Mouse (Mus musculus) kidney, adult 9 months (tissue): ENCODE data around the gene Trio.

Experiments used
- DNase-seq: peaks from one replicate; pipeline ENCODE4 v3.0.0; 2022

The Trio gene

DNA sequence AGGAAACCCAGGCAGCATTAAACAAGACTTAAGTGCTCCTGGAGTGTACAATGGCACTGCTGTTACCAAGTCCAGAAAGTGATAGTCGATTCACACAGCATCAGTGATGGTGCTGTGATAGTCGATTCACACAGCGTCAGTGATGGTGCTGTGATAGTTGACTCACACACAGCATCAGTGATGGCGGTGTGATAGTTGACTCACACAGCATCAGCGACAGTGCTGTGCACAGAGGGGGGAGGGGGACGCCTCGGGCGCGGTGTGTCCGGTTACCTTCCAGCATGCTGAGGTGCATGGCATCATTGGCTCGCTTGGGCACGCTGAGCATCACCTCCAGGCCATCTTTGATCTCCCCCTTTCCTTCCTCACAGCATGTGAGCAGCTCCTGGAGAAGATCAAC lies 200.3 kb downstream of the Trio start:
- DNase-seq = no peak

DNA sequence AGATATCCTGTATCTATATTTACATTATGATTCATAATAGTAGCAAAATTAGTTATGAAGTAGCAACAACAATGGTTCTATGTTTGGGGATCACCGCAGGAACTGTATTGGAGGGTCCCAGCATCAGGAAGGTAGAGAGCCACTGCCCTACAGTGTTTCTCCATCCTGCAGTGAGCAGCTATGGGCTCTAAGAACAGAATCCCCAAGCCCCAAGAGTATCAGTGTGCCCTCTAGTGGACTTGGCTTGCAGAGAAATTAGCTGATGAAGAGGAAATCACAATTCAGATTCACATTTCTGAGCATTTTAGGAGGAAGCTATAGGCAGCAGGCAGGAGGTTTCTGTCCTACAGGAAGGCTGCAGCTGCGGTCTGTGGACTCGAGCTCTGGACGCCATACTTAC lies 202.1 kb downstream of the Trio start:
- DNase-seq = peak; percentile 38

GRCm38 (mm10) chr15:27822461-27822860 lies 203.2 kb downstream of the Trio start:
- DNase-seq = peak; percentile 46

DNA sequence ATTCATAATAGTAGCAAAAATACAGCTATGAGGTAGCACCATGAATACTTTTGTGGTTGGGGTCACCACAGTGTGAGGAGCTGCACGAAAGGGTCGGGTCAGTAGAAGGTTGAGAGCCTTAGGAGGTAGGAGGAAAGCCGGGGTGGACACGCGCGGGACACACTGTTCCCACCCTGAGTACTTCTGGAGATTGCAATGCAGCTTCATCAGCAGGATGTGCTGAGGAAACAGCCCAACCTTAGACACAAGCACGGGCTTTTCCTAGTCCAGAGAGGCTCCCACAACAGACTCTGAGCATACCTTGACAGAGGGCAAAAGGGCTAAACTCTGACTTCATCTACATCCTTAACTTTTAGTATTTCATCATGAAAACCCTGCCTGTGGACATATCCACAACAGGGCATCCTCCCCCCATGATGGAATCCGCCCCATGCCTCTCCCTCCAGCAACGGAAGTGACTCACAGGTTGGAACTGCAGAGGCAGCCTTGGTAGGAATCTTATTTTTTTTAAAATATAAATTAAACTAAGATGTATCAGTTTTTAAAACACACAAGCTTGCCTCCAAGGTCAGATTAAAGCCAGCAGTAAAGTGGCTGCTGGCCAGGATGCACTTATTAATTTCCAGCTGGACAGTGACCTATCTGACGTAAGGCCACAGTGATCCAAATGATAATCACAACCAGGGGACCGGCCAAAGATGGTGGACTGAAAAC lies 203.8 kb downstream of the Trio start:
- DNase-seq = no peak

GRCm38 (mm10) chr15:27817096-27817495 lies 208.6 kb downstream of the Trio start:
- DNase-seq = no peak

GRCm38 (mm10) chr15:27814677-27815391 lies 210.8 kb downstream of the Trio start:
- DNase-seq = no peak

- DNase-seq = no peak
These were observed 214.7 kb downstream of the Trio start for GRCm38 (mm10) chr15:27810793-27811488.

- DNase-seq = no peak
These were observed 215.4 kb downstream of the Trio start for GRCm38 (mm10) chr15:27810262-27810661.

GRCm38 (mm10) chr15:27808596-27809276 lies 216.9 kb downstream of the Trio start:
- no peak for DNase-seq

- no peak for DNase-seq
These were observed 219.4 kb downstream of the Trio start for GRCm38 (mm10) chr15:27806219-27806618.

DNA sequence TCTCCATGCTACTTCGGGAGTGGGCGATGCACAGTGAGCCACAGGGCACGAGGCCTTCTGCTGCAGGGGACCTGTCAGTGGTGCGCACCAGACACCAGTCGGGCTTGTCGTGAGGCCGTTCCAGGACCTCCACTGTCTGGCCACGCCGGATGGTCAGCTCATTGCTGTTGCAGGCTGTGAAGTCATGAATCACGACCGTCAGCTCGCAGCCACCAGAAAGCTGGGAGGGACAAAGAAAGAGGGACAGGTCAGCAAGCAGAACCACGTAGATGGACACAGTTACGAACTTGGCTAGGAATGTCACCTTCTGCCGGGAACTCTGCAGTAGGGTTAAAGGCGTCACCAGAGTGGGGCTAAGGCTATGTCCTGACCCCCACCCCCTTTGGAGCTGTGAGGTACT lies 220.0 kb downstream of the Trio start:
- DNase-seq = no peak

- DNase-seq = no peak
These were observed 221.2 kb downstream of the Trio start for GRCm38 (mm10) chr15:27804447-27804846.

DNA sequence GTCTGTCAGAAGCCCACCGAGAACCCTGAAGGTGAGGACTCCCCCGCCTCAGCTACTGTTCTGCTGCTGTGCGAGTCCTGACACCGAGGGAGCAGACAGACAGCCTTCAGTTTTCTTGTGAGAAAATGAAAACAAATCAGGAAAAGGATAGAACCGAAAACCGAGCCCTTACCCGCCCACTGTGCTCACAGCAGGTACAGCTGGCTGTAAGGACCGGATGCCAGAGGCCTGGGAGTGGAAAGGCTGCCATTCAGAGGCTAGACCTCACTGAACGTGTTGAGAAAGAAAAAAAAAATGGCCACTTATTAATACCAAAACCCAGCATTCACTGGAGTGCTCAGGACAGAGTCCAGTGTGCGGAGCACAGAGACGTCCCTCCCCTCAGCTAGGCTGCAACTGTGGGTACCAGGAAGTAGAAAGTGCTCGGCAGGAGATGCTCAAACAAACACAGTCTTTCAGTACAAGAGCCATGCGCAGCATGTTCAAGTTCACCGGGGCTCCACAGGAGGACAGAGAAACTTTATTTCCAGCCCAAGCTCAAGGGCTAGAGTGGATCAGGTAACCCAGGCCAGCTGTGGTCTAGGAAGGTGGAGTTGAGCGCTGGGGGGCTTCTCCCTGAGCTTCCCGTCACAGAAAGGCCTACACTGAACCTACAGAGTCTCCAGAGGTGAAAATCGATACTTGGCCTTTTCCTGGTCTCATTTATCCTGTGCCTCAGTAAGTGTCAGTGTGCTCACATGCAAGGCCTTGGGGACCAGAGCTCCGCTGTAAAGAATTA lies 221.9 kb downstream of the Trio start:
- no peak for DNase-seq

DNA sequence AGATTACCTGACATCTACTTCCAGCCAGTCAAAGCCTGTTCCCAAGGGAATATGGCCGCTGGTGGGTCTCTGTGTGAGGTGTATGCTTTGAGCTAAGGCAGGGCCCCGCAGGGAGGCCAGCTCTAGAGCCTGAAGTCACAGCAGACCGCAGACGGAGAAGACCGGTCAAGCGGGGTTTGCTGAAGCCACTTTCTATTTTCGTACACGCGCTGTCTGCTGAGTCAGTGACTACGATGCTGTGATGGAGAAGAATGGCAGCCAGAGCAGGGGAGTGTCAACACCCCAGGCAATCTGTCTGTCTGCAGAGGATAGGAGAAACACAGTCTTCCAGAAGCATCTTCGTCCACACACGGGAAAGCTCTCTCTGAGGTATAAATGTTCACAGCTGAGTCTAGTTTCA lies 223.4 kb downstream of the Trio start:
- DNase-seq = no peak

DNA sequence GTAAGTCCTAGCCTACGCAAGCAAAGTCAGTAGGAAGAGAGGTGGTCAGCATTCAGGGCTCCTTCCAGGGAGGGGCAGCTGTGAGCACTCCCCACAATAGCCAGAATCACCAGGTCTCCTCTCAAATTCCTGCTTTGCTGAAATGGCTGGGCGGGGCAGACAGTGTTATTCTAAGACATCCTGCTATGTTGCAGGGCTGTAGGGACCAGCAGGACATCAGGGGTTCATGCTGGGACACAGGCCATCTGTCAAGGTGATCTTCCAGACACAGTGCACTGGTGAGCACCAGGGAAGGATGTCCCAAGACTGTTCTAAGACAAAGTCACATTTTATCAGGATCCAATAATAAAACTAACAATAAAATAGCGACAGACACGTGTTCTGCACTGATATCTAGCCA lies 224.5 kb downstream of the Trio start:
- DNase-seq = peak; percentile 43

DNA sequence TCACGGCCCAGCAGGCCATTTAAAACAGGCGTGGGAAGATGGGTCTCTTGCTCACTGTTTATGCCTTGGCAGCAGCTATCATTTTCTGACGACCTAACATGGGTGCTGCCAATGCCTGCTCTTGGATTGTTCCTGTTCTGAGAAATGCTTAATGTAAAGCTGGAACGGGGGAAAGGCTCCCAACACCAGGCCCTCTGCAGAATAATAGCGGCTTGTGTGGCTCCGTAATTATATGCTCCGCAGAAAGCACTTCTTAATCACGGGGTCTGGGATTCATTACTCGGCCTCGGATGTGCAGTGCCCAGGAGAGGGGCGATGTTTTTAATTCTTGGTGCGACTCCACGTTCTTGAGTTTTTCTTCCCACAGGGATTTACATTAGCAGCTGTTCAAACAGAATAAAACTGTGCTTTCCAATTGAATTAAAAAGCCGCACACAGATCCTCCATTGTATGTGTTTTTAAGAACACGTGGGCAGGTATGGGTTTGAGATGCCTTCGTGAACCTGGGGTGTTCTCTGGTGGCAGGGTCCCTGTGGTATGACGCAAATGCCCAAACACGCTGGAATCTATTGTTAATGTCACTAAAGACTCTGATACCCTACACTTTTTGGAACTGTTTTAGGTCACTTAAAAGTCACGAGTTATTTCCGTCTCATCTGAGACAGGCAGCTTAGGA lies 228.0 kb downstream of the Trio start:
- no peak for DNase-seq

DNA sequence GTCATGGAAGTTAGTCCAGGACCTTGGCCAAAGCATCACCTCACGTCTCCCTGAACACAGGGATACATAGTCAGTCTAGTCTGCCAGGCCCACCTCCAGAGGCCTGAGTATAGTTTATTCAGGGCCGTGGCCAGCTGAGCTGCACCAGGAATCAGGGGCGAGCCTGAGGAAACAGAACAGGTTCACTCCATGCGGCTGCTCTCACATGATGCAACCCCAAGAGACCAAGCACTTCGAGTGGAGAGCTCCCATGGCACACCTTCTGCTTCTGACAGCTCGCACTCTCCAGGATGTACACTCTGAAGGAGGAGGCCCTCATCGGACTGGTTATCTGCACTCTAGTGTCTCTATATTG lies 228.8 kb downstream of the Trio start:
- no peak for DNase-seq

- DNase-seq = peak; percentile 44
These were observed 229.4 kb downstream of the Trio start for GRCm38 (mm10) chr15:27795942-27796867.

- no peak for DNase-seq
These were observed 232.4 kb downstream of the Trio start for GRCm38 (mm10) chr15:27793284-27793683.

DNA sequence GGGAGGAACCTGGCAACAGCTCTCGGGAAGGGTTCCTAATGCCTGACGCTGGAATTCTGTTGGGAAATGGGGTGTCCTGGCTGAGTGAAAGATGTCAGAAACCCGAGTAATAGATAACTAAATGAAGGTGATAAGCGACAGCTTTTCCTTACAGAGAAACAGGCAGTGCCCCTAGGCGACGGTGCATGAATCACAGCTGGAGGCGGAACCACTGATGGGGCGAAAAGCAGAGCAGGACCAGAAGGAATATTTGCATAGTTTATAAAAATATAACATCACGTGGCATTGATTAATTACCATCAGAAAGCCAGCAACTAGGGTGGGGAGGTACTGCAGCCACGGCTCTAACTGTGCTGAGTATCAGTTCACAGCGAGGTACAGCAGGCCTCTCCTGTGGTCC lies 233.2 kb downstream of the Trio start:
- DNase-seq = no peak

DNA sequence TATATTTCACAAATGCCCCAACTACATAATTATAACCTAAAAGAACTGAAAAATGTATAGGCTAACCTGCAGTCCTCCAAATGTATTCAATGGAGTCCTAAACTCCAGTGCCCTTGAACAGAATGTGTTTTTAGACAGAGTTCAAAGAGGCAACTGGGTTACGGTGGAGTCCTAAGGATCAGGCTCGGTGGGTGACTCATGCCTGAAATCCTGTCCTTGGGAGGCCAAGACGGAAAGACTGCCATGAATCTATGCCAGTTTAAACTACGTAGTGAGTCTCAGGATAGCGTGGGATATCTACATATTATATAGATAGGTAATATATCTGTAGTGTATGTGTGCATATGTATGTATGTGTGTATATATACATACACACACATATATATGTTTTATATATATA lies 234.5 kb downstream of the Trio start:
- DNase-seq = no peak
